ENCODE assay signal across 8 mouse cellular contexts in genomic region chr11:59921265-59921664, GRCm38 (mm10). TPM values are rescaled to one million over a fixed set of nuclear protein-coding genes. Genes with fewer than 3 reads are reported as not detected.
DNase-seq lines count a peak whose midpoint lies in the region; ATAC-seq and TF ChIP-seq lines count a peak whose summit lies in the region.

No protein-coding gene starts in this region.

- no peak overlapping the region for H3K9ac ChIP-seq in heart, embryonic 13.5 days
- H3K9ac ChIP-seq in intestine, embryonic 14.5 days (ENCODE audit: low read length) = 0 out of 2 replicates have a peak overlapping the region, but pooled peaks have one; percentile 20
- H3K9ac ChIP-seq in liver, embryonic 11.5 days (ENCODE audit: low read depth, low read length) = no peak overlapping the region
- no peak overlapping the region for H3K9ac ChIP-seq in stomach, embryonic 15.5 days
- no peak overlapping the region for H3K9ac ChIP-seq in midbrain, embryonic 11.5 days (ENCODE audit: low read length)

- no peaks in the 10 kb centered on the region for H3K36me3 ChIP-seq in heart, embryonic 13.5 days
- H3K36me3 ChIP-seq in intestine, embryonic 14.5 days (ENCODE audit: control insufficient read depth, insufficient read depth, low read length) = no peaks in the 10 kb centered on the region
- H3K36me3 ChIP-seq in liver, embryonic 11.5 days (ENCODE audit: control insufficient read depth, insufficient read depth, low read length) = no peaks in the 10 kb centered on the region
- H3K36me3 ChIP-seq in stomach, embryonic 15.5 days = no peaks in the 10 kb centered on the region
- no peaks in the 10 kb centered on the region for H3K36me3 ChIP-seq in midbrain, embryonic 11.5 days (ENCODE audit: control insufficient read depth, insufficient read depth, low read length)
- H3K36me3 ChIP-seq in thymus, adult 2 months (ENCODE audit: control insufficient read depth, insufficient read depth, low read length) = no peaks in the 10 kb centered on the region

- no peak overlapping the region for H3K4me3 ChIP-seq in heart, embryonic 13.5 days
- peak overlapping the region; percentile 18 for H3K4me3 ChIP-seq in intestine, embryonic 14.5 days (ENCODE audit: low read depth, low read length)
- H3K4me3 ChIP-seq in liver, embryonic 11.5 days (ENCODE audit: low read depth, low read length) = peak overlapping the region; percentile 24
- H3K4me3 ChIP-seq in stomach, embryonic 15.5 days (replicated peaks) = no peak overlapping the region
- no peak overlapping the region for H3K4me3 ChIP-seq in midbrain, embryonic 11.5 days (ENCODE audit: low read depth, low read length)
- no peak overlapping the region for H3K4me3 ChIP-seq in thymus, adult 2 months (ENCODE audit: control insufficient read depth, insufficient read depth, low read length)

- DNase-seq in heart, adult 9 months (ENCODE audit: low spot score in 2 of 2) = no peak
- peak; percentile 75 for DNase-seq in intestine, embryonic 14.5 days (ENCODE audit: low spot score)
- DNase-seq in liver, embryonic 11.5 days (ENCODE audit: low spot score) = no peak
- no peak for DNase-seq in midbrain, embryonic 11.5 days (ENCODE audit: low spot score, missing footprints)
- no peak for DNase-seq in thymus, adult 2 months
- DNase-seq in left cerebral cortex, adult 9 months (ENCODE audit: low spot score in 2 of 2) = no peak

- no peak for ATAC-seq in heart, embryonic 13.5 days (ENCODE audit: extremely low read depth, insufficient number of reproducible peaks, low FRiP score, low TSS enrichment)
- peak; percentile 83 for ATAC-seq in intestine, embryonic 14.5 days (replicated peaks; ENCODE audit: low FRiP score, low TSS enrichment, low read depth)
- ATAC-seq in liver, embryonic 11.5 days (replicated peaks; ENCODE audit: low FRiP score) = peak; percentile 63; the same call in 1 of the 2 replicates
- ATAC-seq in stomach, embryonic 15.5 days (ENCODE audit: insufficient read depth, low FRiP score, low read depth) = peak; percentile 71; the same call in 1 of the 2 replicates
- no peak for ATAC-seq in midbrain, embryonic 11.5 days (ENCODE audit: low FRiP score)

- TF ChIP-seq CTCF in thymus, adult 2 months (IDR thresholded peaks at IDR 0.05; ENCODE audit: borderline replicate concordance, control insufficient read depth, extremely low read depth, insufficient read depth, low read length, poor library complexity) = no peak

- H3K9me3 ChIP-seq in heart, embryonic 13.5 days = no peaks in the 10 kb centered on the region
- no peaks in the 10 kb centered on the region for H3K9me3 ChIP-seq in intestine, embryonic 14.5 days (ENCODE audit: control insufficient read depth, low read length)
- no peaks in the 10 kb centered on the region for H3K9me3 ChIP-seq in liver, embryonic 11.5 days (ENCODE audit: control insufficient read depth, low read length)
- H3K9me3 ChIP-seq in stomach, embryonic 15.5 days = no peaks in the 10 kb centered on the region
- no peaks in the 10 kb centered on the region for H3K9me3 ChIP-seq in midbrain, embryonic 11.5 days (ENCODE audit: control insufficient read depth, low read length)

- H3K27me3 ChIP-seq in heart, embryonic 13.5 days (replicated peaks) = no peaks in the 10 kb centered on the region
- no peaks in the 10 kb centered on the region for H3K27me3 ChIP-seq in intestine, embryonic 14.5 days (replicated peaks; ENCODE audit: control insufficient read depth, insufficient read depth, low read length)
- H3K27me3 ChIP-seq in liver, embryonic 11.5 days (replicated peaks; ENCODE audit: control insufficient read depth, insufficient read depth, low read length) = no peaks in the 10 kb centered on the region
- H3K27me3 ChIP-seq in stomach, embryonic 15.5 days (replicated peaks) = no peaks in the 10 kb centered on the region
- no peaks in the 10 kb centered on the region for H3K27me3 ChIP-seq in midbrain, embryonic 11.5 days (ENCODE audit: control insufficient read depth, insufficient read depth, low read length)
- H3K27me3 ChIP-seq in thymus, adult 2 months (ENCODE audit: control insufficient read depth, insufficient read depth, low read length) = no peaks in the 10 kb centered on the region

- TF ChIP-seq POLR2A in thymus, adult 2 months (IDR thresholded peaks at IDR 0.05; ENCODE audit: control insufficient read depth, extremely low read depth, insufficient read depth, low read length, poor library complexity) = no peak

- H3K4me1 ChIP-seq in heart, embryonic 13.5 days = peaks cover 47% of the 10 kb centered on the region
- peaks cover 7% of the 10 kb centered on the region; the same call in 1 of the 2 replicates for H3K4me1 ChIP-seq in intestine, embryonic 14.5 days (replicated peaks; ENCODE audit: control insufficient read depth, insufficient read depth, low read length)
- peaks cover 20% of the 10 kb centered on the region for H3K4me1 ChIP-seq in liver, embryonic 11.5 days (replicated peaks; ENCODE audit: control insufficient read depth, insufficient read depth, low read length)
- H3K4me1 ChIP-seq in stomach, embryonic 15.5 days = no peaks in the 10 kb centered on the region
- H3K4me1 ChIP-seq in midbrain, embryonic 11.5 days (ENCODE audit: control insufficient read depth, insufficient read depth, low read length) = 0 out of 2 replicates have a peak, but pooled peaks cover 3% of the 10 kb centered on the region
- H3K4me1 ChIP-seq in thymus, adult 2 months (replicated peaks; ENCODE audit: control insufficient read depth, insufficient read depth, low read length) = no peaks in the 10 kb centered on the region

- H3K27ac ChIP-seq in heart, embryonic 13.5 days (replicated peaks) = no peak overlapping the region
- H3K27ac ChIP-seq in intestine, embryonic 14.5 days (ENCODE audit: low read depth) = peak overlapping the region; percentile 88
- no peak overlapping the region for H3K27ac ChIP-seq in liver, embryonic 11.5 days (ENCODE audit: low read depth, low read length)
- H3K27ac ChIP-seq in stomach, embryonic 15.5 days = no peak overlapping the region; the same call in 1 of the 2 replicates
- H3K27ac ChIP-seq in midbrain, embryonic 11.5 days (ENCODE audit: low read depth, low read length) = no peak overlapping the region
- H3K27ac ChIP-seq in thymus, adult 2 months (ENCODE audit: control insufficient read depth, insufficient read depth, low read length) = no peak overlapping the region

- 17% methylated on average over 7 of the region's 7 CpGs for WGBS in heart, embryonic 13.5 days
- WGBS in intestine, embryonic 14.5 days = 9% methylated on average over 7 of the region's 7 CpGs
- WGBS in liver, embryonic 11.5 days = 36% methylated on average over 7 of the region's 7 CpGs
- 6% methylated on average over 7 of the region's 7 CpGs for WGBS in stomach, embryonic 15.5 days
- WGBS in midbrain, embryonic 11.5 days = 23% methylated on average over 7 of the region's 7 CpGs
- 84% methylated on average over 7 of the region's 7 CpGs for WGBS in thymus, adult 2 months

- H3K4me2 ChIP-seq in heart, embryonic 13.5 days = peak overlapping the region; percentile 9
- peak overlapping the region; percentile 42 for H3K4me2 ChIP-seq in intestine, embryonic 14.5 days (ENCODE audit: low read length)
- peak overlapping the region; percentile 34 for H3K4me2 ChIP-seq in liver, embryonic 11.5 days
- peak overlapping the region; percentile 45 for H3K4me2 ChIP-seq in stomach, embryonic 15.5 days
- H3K4me2 ChIP-seq in midbrain, embryonic 11.5 days = no peak overlapping the region

RNA-seq across cellular contexts. Expression of gene Med9, which starts 26.7 kb away (rescaled TPM):
- polyA plus RNA-seq in heart, embryonic 13.5 days (2015; fragmentation: Nextera tagmentation; extraction: Ambion mirVana) = 42.6 and 48.2 TPM in 2 replicates
- 41.0 and 41.5 TPM in 2 replicates for polyA plus RNA-seq in intestine, embryonic 14.5 days (2014; fragmentation: Nextera tagmentation; extraction: Ambion mirVana)
- polyA plus RNA-seq in liver, embryonic 11.5 days (2014; fragmentation: Nextera tagmentation; extraction: Ambion mirVana) = 42.9 and 44.6 TPM in 2 replicates
- 36.6 and 38.4 TPM in 2 replicates for polyA plus RNA-seq in stomach, embryonic 15.5 days (2015; fragmentation: Nextera tagmentation; extraction: Ambion mirVana)
- 43.3 and 49.3 TPM in 2 replicates for polyA plus RNA-seq in midbrain, embryonic 11.5 days (2014; fragmentation: Nextera tagmentation; extraction: Ambion mirVana)
- polyA plus RNA-seq in thymus, adult 2 months (2012; rRNA removed) = 21.0 and 23.6 TPM in 2 replicates

RNA-seq across cellular contexts. Expression of gene Rasd1, which starts 43.5 kb away (rescaled TPM):
- polyA plus RNA-seq in heart, embryonic 13.5 days (2015; fragmentation: Nextera tagmentation; extraction: Ambion mirVana) = 8.0 and 8.3 TPM in 2 replicates
- 1.4 and 2.0 TPM in 2 replicates for polyA plus RNA-seq in intestine, embryonic 14.5 days (2014; fragmentation: Nextera tagmentation; extraction: Ambion mirVana)
- polyA plus RNA-seq in liver, embryonic 11.5 days (2014; fragmentation: Nextera tagmentation; extraction: Ambion mirVana) = 1.6 and 2.0 TPM in 2 replicates
- polyA plus RNA-seq in stomach, embryonic 15.5 days (2015; fragmentation: Nextera tagmentation; extraction: Ambion mirVana) = 2.8 and 3.2 TPM in 2 replicates
- polyA plus RNA-seq in midbrain, embryonic 11.5 days (2014; fragmentation: Nextera tagmentation; extraction: Ambion mirVana) = 0.68 and 0.75 TPM in 2 replicates
- 2.7 and 4.8 TPM in 2 replicates for polyA plus RNA-seq in thymus, adult 2 months (2012; rRNA removed)

Comparison
In these comparisons a context has a peak if more than half of its experiments do, and no peak if none do; other contexts are left out.
1. ATAC-seq: peak in intestine, embryonic 14.5 days (single experiment), liver, embryonic 11.5 days (single experiment) and stomach, embryonic 15.5 days (single experiment); none in heart, embryonic 13.5 days (single experiment) and midbrain, embryonic 11.5 days (single experiment).
2. H3K4me3 ChIP-seq: peak in intestine, embryonic 14.5 days (single experiment) and liver, embryonic 11.5 days (single experiment); none in heart, embryonic 13.5 days (single experiment), stomach, embryonic 15.5 days (single experiment), midbrain, embryonic 11.5 days (single experiment) and thymus, adult 2 months (single experiment).